Mouse (Mus musculus) spleen, adult 2 months (tissue): ENCODE results near the gene Mb21d2.

Experiments used
- CTCF ChIP-seq: fragments of 200-500 bp; IDR thresholded peaks from 2 replicates; pipeline ENCODE4 v1.5.1; 2011; ENCODE audit warnings: mild to moderate bottlenecking, inconsistent platforms; ENCODE audit not compliant: insufficient read depth, insufficient read length, insufficient replicate concordance; ENCODE audit errors: extremely low read depth
- POLR2A ChIP-seq: fragments of 200-500 bp; IDR thresholded peaks from 2 replicates; pipeline ENCODE4 v1.6.1; 2011; ENCODE audit warnings: low read depth, low read length, inconsistent platforms

DNA sequence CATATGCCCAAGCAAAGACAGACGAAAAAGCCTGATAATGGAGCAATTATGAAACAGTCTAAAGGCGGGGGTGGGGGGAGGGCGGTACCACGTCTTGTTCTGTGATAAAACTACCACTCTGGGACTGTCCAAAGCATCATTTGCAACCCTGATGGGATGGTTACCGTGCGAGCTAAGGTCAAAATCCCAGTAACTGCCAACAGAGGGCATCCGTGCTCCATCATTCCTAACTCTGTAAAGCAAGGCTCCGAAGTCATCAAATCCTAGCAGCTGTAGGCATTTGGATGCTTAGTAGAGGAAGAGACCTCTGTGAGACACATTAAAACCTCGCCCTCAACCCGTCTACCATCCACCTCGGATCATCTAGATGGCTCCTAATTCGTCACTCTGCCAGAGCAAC lies 91.5 kb downstream of the Mb21d2 start:
- TF ChIP-seq POLR2A (no peak), CTCF (peak; percentile 7; the same call in 1 of the 2 replicates)
